Mouse (Mus musculus) left cerebral cortex, postnatal 36 days (tissue): ENCODE data around the gene Mgat1. TPM values are rescaled to one million over a fixed set of nuclear protein-coding genes. Genes with fewer than 3 reads are reported as not detected.
"Not testable (repeated sequence)": the region's sequence is repeated elsewhere in the genome, so short reads cannot be mapped to it uniquely, and the experiment has no call there.

Source experiments
- DNase-seq, 2 experiments: peaks; one replicate each; pipeline ENCODE4 v3.0.0; 2021 to 2022; ENCODE audit warnings: low spot score in 2 of 2, mixed read lengths in 1 of 2
- intact Hi-C: fragments of 180-260 bp; cut with DNase I; formaldehyde crosslinking; loops from one replicate; pipeline ENCODE4 v1.15.1; 2025
- total RNA-seq, 2 experiments: library from RNA; stranded (reverse); gene quantifications; 2 replicates each; pipeline ENCODE4 v1.2.3; 2021

Gene Mgat1
- total RNA-seq, result 10 to 100 TPM; 66.0 to 78.6 TPM

GRCm38 (mm10) chr11:49243727-49244594 lies at the start of gene Mgat1:
Gene Mgat1, plus strand, starts transcription at chr11:49244191.
- intact Hi-C loops, result loop anchor here (1.0 to 10.0 kb wide), 2 partner anchors 40 to 439 kb away; partner anchors contain the start of gene Rack1

DNA sequence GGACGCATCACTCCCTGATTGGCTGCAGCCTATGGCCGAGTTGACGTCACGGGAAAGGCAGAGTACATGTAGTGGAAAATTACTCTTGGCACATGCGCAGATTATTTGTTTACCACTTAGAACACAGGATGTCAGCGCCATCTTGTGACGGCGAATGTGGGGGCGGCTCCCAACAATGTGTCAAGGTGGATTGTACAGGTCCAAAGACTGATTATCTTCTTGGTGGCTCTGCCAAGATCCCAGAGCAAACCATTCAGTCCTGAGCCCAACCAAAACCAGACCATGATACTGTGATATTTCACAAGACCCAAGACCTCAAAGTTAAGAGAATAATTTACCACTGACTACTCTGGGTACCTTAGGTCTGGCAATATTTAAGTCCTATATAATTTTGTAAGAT lies 49.2 kb upstream of the Mgat1 start:
- not testable (repeated sequence) for DNase-seq
- intact Hi-C loops, result loop anchor here (10.0 kb wide), 1 partner anchor 340 kb away; no protein-coding TSS in a partner anchor

More at GRCm38 (mm10) chr11:49243727-49244594, at the start of gene Mgat1:
- peak; percentile 91 for DNase-seq

DNA sequence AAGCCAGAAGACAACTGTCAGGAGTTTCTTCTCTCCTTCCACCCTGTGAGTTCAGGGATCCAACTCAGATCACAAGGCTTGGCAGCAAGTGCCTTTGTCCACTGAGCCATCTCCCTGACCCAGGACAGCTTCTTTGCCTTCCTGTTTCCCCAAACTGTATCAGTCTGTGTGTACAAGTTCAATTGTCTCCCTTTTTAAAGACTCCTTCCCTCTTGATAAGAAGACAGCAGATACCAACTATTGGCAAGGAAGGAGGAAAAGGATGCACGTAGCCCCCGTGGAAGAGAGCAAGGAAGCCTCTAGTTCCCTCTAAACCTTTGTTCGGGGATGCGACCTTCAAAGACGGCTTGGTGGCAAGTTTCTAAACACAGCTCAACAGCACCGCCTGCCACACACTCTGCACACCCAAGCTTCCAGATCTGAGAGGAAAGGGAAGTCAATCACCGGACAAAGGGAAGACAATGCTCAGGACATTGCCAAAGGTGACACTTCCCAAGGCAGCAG lies 48.1 kb upstream of the Mgat1 start:
- no peak for DNase-seq
- intact Hi-C loops, result loop anchor here (10.0 kb wide), 1 partner anchor 339 kb away; no protein-coding TSS in a partner anchor

DNA sequence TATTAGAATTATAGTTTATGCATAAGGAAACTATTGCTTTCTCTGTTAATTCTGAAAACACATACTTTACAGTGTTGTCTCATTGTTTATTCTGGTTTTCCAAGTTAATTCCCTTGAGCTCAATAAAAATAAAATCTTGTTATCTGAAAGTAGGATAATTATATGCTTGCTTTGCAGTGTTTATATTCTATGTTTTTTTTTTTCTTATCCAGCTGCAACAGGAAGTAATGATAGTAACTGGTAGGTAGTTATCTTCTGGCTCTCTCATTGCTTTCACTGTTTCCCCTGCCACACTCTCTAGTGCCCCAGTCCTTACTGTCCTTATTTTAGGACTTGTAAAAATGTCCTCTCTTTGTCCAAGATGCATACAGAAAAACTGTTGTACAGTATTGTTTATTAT lies 43.3 kb upstream of the Mgat1 start:
- intact Hi-C loops, result loop anchor here (5.0 kb wide), 1 partner anchor 383 kb away; the partner anchor contains the start of gene Trim41
- no peak for DNase-seq

DNA sequence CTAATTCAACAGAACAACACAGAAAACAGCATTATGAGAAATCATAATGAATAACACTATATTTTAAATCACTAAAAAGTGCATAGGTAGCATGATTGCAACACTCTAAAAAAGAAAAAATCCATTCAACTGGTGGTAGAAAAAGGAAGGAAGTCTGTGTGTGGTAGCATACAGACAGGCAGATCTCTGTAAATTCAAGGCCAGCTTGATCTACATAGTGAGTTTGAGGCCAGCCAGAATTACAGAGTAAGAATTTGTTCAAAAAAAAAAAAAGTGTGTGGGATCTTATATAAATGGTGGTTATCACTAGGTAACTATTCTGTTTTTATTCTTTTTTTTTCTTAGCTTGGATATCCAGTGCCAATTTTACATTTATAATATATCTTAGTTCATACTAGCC lies 42.8 kb upstream of the Mgat1 start:
- intact Hi-C loops, result loop anchor here (5.0 kb wide), 1 partner anchor 384 kb away; the partner anchor contains the start of gene Trim41
- DNase-seq, result no peak

DNA sequence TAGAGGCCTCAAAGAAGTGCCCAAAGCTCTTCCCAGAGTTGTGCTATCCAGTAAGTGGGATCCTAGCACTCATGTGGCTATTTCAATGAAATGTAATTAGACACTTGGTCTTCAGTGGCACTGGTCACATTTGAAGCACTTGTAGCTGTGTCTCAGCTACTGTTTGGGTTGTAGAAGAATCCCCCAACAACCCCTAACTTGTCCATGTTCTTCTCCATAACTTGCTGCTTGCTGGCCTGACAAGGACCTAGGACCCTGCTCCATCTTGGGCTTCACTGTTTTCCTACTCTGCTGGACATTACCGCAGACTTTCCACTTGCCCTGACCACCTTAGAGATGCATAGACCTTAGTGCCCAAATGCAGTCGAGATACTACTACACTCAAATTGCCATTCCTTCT lies 41.9 kb upstream of the Mgat1 start:
- no peak for DNase-seq

GRCm38 (mm10) chr11:49202523-49203061 lies 41.4 kb upstream of the Mgat1 start:
- DNase-seq, result peak in 1 of 2 experiments; percentile 25
- intact Hi-C loops, result loop anchor here (2.0 to 5.0 kb wide), 2 partner anchors 48 to 385 kb away; partner anchors contain the start of gene Trim41

More for the DNA sequence above, 41.9 kb upstream of the Mgat1 start:
- intact Hi-C loops, result loop anchor here (2.0 to 5.0 kb wide), 2 partner anchors 49 to 385 kb away; partner anchors contain the start of gene Trim41

DNA sequence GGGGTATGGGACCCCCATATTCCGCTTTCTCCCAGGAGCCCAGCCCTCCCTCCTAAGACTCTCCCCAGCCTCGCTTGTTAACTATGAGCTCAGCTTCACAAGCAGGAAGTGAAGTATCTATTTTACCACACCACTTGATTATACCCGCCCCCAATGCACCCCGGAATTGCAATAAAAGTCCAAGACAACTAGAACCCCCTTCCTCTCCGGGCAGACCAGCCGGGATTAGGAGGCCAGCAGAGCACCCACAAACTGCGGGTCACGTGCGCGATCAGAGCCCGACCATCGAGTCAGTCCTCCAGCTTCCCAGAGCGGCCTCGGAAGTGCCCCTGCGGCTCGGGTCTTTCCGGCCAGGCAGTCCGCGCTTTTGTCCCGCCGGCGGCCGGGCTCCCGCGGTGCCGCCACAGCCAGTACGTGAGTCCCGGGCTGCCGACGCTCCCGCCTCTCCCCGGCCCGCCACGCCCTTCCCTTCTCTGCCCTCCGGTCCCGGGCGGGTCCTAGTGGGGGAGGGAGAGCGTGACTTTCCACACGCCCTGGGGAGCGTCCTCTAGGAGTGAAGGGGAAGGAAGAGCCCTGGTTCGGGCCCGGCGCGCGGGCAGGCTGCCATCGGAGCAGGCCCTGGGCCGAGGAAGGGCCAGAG lies 40.7 kb upstream of the Mgat1 start, which contains the start of gene Zfp62:
Gene Zfp62 (plus strand): TSS at position 164 of the 640 bp plus-strand sequence.
- peak; percentile 94 to 96 for DNase-seq
- intact Hi-C loops, result loop anchor here (2.0 to 5.0 kb wide), 2 partner anchors 48 to 386 kb away; partner anchors contain the start of gene Trim41

DNA sequence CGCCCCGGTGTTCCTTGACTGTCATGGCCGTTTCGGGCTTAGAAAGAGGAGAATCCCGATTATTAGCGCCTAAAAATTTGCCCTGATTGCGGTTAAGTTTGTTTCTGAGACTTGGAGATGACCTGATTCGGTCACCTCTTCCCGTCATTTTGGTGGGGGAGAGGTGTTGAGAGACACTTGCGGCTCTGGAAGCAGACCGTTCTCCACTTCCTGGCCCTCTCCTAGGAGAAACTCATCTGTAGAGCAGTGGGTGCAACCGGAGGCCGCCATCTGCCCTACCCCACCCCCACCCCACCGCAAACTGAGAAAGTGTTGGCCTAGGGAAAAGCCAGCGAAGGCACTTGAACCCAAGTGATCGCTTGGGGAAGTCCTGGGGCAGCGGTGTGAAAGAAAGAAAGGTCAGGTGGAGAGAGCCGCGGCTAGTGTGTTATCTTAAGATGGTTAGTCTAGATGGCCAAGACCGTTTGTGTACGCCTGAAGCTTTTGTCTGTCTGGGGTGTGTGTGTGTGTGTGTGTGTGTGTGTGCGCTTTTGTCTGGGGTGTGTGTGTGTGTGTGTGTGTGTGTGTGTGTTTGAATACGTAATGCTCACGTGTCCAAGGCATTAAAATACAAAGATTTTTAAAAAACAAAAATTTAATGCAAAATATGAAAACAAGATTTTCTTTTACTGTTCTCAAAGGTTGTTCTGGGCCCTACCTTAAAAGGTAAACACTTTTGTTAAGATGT lies 40.1 kb upstream of the Mgat1 start:
- intact Hi-C loops, result loop anchor here (1.0 to 5.0 kb wide), 3 partner anchors 39 to 387 kb away; partner anchors contain the start of gene Trim41

DNA sequence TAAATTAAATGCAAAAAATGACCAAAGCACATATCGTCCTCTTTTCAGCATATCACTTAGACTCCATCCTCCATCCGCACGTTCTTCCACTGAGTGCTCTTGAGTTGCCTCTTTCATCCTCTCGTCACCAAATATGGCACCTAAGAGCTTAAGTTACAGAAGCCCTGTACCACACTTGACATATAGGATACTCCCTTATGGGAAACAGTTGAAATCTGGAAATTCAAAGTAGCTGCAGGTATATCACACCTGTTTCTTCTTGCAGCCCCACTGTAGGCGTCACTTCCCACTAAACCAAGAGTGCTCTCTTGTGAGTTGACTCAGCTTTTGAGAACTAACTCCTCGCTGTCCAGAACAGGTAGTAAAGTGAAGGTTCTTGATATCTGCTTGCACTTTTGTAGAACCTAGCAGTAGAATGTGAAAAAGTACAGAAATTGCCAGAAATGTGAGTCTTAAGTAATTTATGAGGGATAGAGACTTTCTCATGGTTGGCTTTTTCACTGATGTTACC lies 38.9 kb upstream of the Mgat1 start:
- no peak for DNase-seq
- intact Hi-C loops, result no loop called here

More for the DNA sequence above, 40.1 kb upstream of the Mgat1 start:
- no peak for DNase-seq

DNA sequence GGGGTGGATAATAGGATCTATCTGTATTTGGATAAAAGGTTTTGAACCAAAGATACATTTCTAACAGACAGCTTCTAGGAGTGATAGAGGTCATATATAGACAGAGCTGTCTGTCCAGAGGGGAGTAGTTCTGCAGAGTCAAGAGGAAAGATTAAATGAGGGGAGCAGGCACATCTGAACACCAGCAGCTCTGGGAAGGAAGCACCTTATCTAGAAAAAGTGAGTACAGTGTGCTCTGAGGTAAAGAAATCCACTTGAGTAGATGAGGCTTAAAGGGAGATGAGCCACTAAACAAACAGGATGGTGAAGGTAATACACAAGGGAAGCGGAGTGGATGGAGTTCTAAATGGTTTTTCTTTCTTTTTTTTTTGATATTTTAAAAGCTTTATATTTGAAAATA lies 36.5 kb upstream of the Mgat1 start:
- intact Hi-C loops, result no loop called here
- DNase-seq, result no peak

- intact Hi-C loops, result no loop called here
- DNase-seq, result no peak
Observed at GRCm38 (mm10) chr11:49212577-49212976, 31.4 kb upstream of the Mgat1 start.

DNA sequence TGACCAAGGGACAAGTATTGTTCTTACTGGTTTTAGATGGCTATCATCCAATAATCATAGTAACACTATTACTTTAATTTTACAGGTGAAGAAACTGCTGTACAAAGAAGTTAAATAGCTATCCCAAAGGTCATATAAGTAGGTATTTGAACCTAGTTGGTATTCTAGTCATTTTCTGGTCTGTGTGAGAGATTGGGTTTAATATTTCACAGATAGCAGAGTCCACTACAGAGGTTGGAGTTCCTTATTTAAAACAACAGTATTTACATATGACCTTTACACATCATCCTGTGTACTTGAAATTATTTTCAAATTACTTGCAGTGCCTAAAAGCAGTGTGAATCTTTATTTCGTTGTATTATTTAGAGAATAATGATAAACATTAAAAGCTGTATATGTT lies 30.5 kb upstream of the Mgat1 start:
- no peak for DNase-seq

GRCm38 (mm10) chr11:49219271-49219670 lies 24.7 kb upstream of the Mgat1 start:
- intact Hi-C loops, result no loop called here
- no peak for DNase-seq

More for the DNA sequence above, 30.5 kb upstream of the Mgat1 start:
- intact Hi-C loops, result no loop called here

GRCm38 (mm10) chr11:49224455-49224854 lies 19.5 kb upstream of the Mgat1 start:
- no peak for DNase-seq
- intact Hi-C loops, result no loop called here

DNA sequence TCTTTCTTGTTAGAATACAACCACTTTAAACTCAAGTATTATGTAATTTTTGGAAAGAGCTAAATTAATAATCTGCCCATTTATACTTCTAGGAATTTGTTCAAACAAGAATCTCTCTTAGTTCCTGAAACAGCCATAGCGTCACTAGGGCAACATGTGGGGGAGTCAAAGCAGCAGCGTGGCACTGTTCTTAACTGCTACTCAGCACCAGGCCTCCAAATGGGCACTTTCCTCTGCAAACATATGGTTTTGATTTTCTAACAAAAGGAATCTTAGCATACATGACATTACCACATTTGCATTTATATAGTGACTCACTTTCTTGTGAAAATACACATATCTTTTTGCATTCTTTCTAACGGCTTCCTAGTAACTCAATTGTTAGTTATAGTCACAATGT lies 11.2 kb upstream of the Mgat1 start:
- intact Hi-C loops, result no loop called here
- no peak for DNase-seq

GRCm38 (mm10) chr11:49235459-49236207 lies 8.4 kb upstream of the Mgat1 start:
- intact Hi-C loops, result no loop called here

GRCm38 (mm10) chr11:49236891-49237290 lies 7.1 kb upstream of the Mgat1 start:
- intact Hi-C loops, result no loop called here
- DNase-seq, result no peak

More at GRCm38 (mm10) chr11:49235459-49236207, 8.4 kb upstream of the Mgat1 start:
- DNase-seq, result no peak
